Mouse (Mus musculus): ENCODE data around the gene Taok1.

DNA sequence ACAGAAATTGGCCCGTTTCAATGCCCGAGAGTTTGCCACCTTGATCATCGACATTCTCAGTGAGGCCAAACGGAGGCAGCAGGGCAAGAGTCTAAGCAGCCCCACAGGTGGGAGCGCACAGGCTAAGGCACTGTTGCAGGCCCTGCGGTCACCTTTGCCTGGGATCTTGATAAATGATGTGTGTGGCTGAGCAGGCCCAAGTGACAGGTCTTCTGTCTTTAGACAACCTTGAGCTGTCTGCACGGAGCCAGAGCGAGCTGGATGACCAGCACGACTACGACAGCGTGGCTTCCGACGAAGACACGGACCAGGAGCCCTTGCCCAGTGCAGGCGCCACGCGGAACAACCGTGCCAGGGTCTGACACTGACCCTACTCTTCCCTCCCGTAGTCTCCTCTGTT lies 103.2 kb downstream of the Taok1 start:
- TF ChIP-seq CTCF (IDR thresholded peaks at IDR 0.05; ENCODE audit: control insufficient read depth, insufficient read depth, insufficient replicate concordance, low read depth, low read length): no peak
- no peak for TF ChIP-seq POLR2A (IDR thresholded peaks at IDR 0.05; ENCODE audit: control insufficient read depth, low read depth, low read length)

Measured in testis, adult 2 months (tissue).